Mouse (Mus musculus): Measurements from ENCODE around the gene Grap.

DNA sequence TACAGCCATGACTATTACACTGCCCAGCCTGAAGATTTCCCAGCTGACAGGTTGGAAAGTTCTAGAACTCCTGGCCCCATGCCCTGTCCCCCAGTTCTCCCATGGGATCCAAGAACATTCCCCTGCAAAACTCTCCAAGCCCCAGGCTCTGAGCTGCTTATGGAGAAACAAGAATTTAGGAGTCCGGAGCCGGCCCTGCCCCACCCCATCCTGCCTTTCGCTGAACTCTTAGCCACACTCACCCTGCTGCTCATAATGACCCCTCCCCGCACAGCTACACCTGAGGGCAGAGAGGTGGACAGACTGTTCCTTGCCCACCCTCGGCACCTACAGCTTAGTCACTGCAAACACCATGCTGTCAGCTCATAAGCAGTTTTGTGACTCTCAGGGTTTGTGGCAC lies 14.7 kb downstream of the Grap start:
- TF ChIP-seq POLR2A (IDR thresholded peaks at IDR 0.05; ENCODE audit: control insufficient read depth, extremely low read depth, insufficient read depth, low read length, poor library complexity) = no peak
- TF ChIP-seq CTCF (IDR thresholded peaks at IDR 0.05; ENCODE audit: borderline replicate concordance, control insufficient read depth, extremely low read depth, insufficient read depth, low read length, poor library complexity) = no peak
